Mouse (Mus musculus) ES-CJ7 (cell line): ENCODE data around the gene Cyp2w1.

ENCODE experiments used
- DNase-seq: peaks from one replicate; pipeline ENCODE4 v3.0.0; 2011; ENCODE audit warnings: low read depth, low spot score

Cyp2w1 gene

GRCm38 (mm10) chr5:139403692-139404260 is 51.4 kb downstream of the Cyp2w1 start:
- no peak for DNase-seq

GRCm38 (mm10) chr5:139404801-139405401 is 52.5 kb downstream of the Cyp2w1 start, which contains the start of gene C130050O18Rik:
C130050O18Rik (plus strand) TSS chr5:139405280.
- DNase-seq, result no peak

- no peak for DNase-seq
Measured at GRCm38 (mm10) chr5:139405478-139405877, 53.1 kb downstream of the Cyp2w1 start.

GRCm38 (mm10) chr5:139405953-139406352 is 53.5 kb downstream of the Cyp2w1 start:
- no peak for DNase-seq
